Mouse (Mus musculus) MEL (cell line): ENCODE measurements at regions not wholly inside any gene's neighbourhood (a gene's known extent, or its start where the extent isn't known, plus 50 kb on each side); places are given as distances from the start of the nearest gene placed in this dataset.

Source experiments
- DNase-seq: peaks from one replicate; pipeline ENCODE4 v3.0.0; 2011; ENCODE audit warnings: low read depth, low spot score
- H3K27ac ChIP-seq: 2 replicates; pipeline ENCODE4 v1.5.1; 2012; ENCODE audit warnings: low read depth, mild to moderate bottlenecking, control low read depth, low read length, moderate library complexity; ENCODE audit not compliant: control insufficient read depth
- H3K27me3 ChIP-seq, 2 experiments: fragments of 150-350 bp in 1 of 2; sonication (generic) in 1 of 2; 2 replicates each; pipeline ENCODE4 v1.6.1; 2012; ENCODE audit warnings: low read length in 2 of 2, mild to moderate bottlenecking in 2 of 2, improper control_type of control experiment in 1 of 2, moderate library complexity in 1 of 2; ENCODE audit not compliant: insufficient read depth in 2 of 2, control insufficient read depth in 1 of 2
- H3K36me3 ChIP-seq, 2 experiments: 2 replicates each; pipeline ENCODE4 v1.6.1; 2012 to 2014; ENCODE audit warnings: low read length in 2 of 2, improper control_type of control experiment in 1 of 2, inconsistent platforms in 1 of 2, mild to moderate bottlenecking in 1 of 2; ENCODE audit not compliant: insufficient read depth in 2 of 2, control insufficient read depth in 1 of 2
- H3K4me1 ChIP-seq, 2 experiments: fragments of 150-350 bp in 1 of 2; sonication (generic) in 1 of 2; 2 replicates each; pipeline ENCODE4 v1.6.1; 2012; ENCODE audit warnings: low read length in 2 of 2, improper control_type of control experiment in 1 of 2, mild to moderate bottlenecking in 1 of 2; ENCODE audit not compliant: insufficient read depth in 2 of 2, control insufficient read depth in 1 of 2
- H3K4me3 ChIP-seq, 2 experiments: fragments of 150-350 bp in 1 of 2; sonication (generic) in 1 of 2; 2 replicates each; pipeline ENCODE4 v1.5.1; 2012; ENCODE audit warnings: low read depth in 2 of 2, low read length in 2 of 2, mild to moderate bottlenecking in 2 of 2, moderate library complexity in 2 of 2, control low read depth in 1 of 2, improper control_type of control experiment in 1 of 2; ENCODE audit not compliant: control insufficient read depth in 1 of 2, insufficient read depth in 1 of 2
- H3K79me2 ChIP-seq: 2 replicates; pipeline ENCODE4 v1.6.1; 2012; ENCODE audit warnings: mild to moderate bottlenecking, low read length, moderate library complexity; ENCODE audit not compliant: control insufficient read depth, poor library complexity, insufficient read depth
- H3K9ac ChIP-seq: 2 replicates; pipeline ENCODE4 v1.6.1; 2012; ENCODE audit warnings: low read depth, mild to moderate bottlenecking, control low read depth, low read length, moderate library complexity; ENCODE audit not compliant: control insufficient read depth, poor library complexity, severe bottlenecking
- H3K9me3 ChIP-seq: fragments of 150-350 bp; sonication (generic); replicated peaks from 2 replicates; pipeline ENCODE4 v1.6.1; 2012; ENCODE audit warnings: mild to moderate bottlenecking, low read length, improper control_type of control experiment, moderate library complexity; ENCODE audit not compliant: insufficient read depth
- BHLHE40 ChIP-seq: IDR thresholded peaks from 2 replicates; pipeline ENCODE4 v1.6.1; 2012; ENCODE audit warnings: low read depth, mild to moderate bottlenecking, inconsistent platforms, low read length, improper control_type of control experiment, borderline replicate concordance
- CHD1 ChIP-seq: IDR thresholded peaks from 2 replicates; pipeline ENCODE4 v1.6.1; 2012; ENCODE audit warnings: low read depth, mild to moderate bottlenecking, inconsistent platforms, low read length, improper control_type of control experiment
- CHD2 ChIP-seq: IDR thresholded peaks from 2 replicates; pipeline ENCODE4 v1.6.1; 2011; ENCODE audit warnings: low read length, improper control_type of control experiment
- EP300 ChIP-seq, 2 experiments: IDR thresholded peaks; 2 replicates each; pipeline ENCODE4 v1.6.1; 2011; ENCODE audit warnings: improper control_type of control experiment in 2 of 2, low read length in 2 of 2, low read depth in 1 of 2, mild to moderate bottlenecking in 1 of 2
- ETS1 ChIP-seq: IDR thresholded peaks from 2 replicates; pipeline ENCODE4 v1.6.1; 2012; ENCODE audit warnings: low read depth, mild to moderate bottlenecking, inconsistent platforms, low read length, improper control_type of control experiment, moderate library complexity
- GABPA ChIP-seq: IDR thresholded peaks from 2 replicates; pipeline ENCODE4 v1.6.1; 2012; ENCODE audit warnings: low read depth, mild to moderate bottlenecking, inconsistent platforms, low read length, improper control_type of control experiment, moderate library complexity
- MAX ChIP-seq: IDR thresholded peaks from 2 replicates; pipeline ENCODE4 v1.6.1; 2011; ENCODE audit warnings: low read length, improper control_type of control experiment
- MAZ ChIP-seq: IDR thresholded peaks from 2 replicates; pipeline ENCODE4 v1.6.1; 2012; ENCODE audit warnings: low read depth, mild to moderate bottlenecking, inconsistent platforms, low read length, improper control_type of control experiment
- MEF2A ChIP-seq: IDR thresholded peaks from 2 replicates; pipeline ENCODE4 v1.6.1; 2014; ENCODE audit warnings: low read depth, mild to moderate bottlenecking, inconsistent platforms, low read length, improper control_type of control experiment; ENCODE audit not compliant: poor library complexity, insufficient replicate concordance, severe bottlenecking; ENCODE audit errors: extremely low read depth
- MYC ChIP-seq: IDR thresholded peaks from 2 replicates; pipeline ENCODE4 v1.6.1; 2011; ENCODE audit warnings: low read depth, mild to moderate bottlenecking, low read length, improper control_type of control experiment, moderate library complexity
- NELFE ChIP-seq: IDR thresholded peaks from 2 replicates; pipeline ENCODE4 v1.6.1; 2011; ENCODE audit warnings: low read depth, low read length, improper control_type of control experiment
- NRF1 ChIP-seq: IDR thresholded peaks from 2 replicates; pipeline ENCODE4 v1.6.1; 2014; ENCODE audit warnings: low read depth, mild to moderate bottlenecking, inconsistent platforms, low read length, improper control_type of control experiment, moderate library complexity; ENCODE audit not compliant: poor library complexity, insufficient read depth, severe bottlenecking
- POLR2AphosphoS2 ChIP-seq: IDR thresholded peaks from 2 replicates; pipeline ENCODE4 v1.6.1; 2011; ENCODE audit warnings: low read length, improper control_type of control experiment
- RCOR1 ChIP-seq: IDR thresholded peaks from 2 replicates; pipeline ENCODE4 v1.6.1; 2012; ENCODE audit warnings: low read depth, mild to moderate bottlenecking, inconsistent platforms, low read length, improper control_type of control experiment
- SMC3 ChIP-seq: IDR thresholded peaks from 2 replicates; pipeline ENCODE4 v1.6.1; 2011; ENCODE audit warnings: low read depth, low read length, improper control_type of control experiment
- TAL1 ChIP-seq: IDR thresholded peaks from 2 replicates; pipeline ENCODE4 v1.6.1; 2012; ENCODE audit warnings: mild to moderate bottlenecking, inconsistent platforms, low read length, moderate library complexity, mixed read lengths
- TBP ChIP-seq: IDR thresholded peaks from 2 replicates; pipeline ENCODE4 v1.8.0; 2011; ENCODE audit warnings: low read depth, low read length, improper control_type of control experiment
- ZKSCAN1 ChIP-seq: IDR thresholded peaks from 2 replicates; pipeline ENCODE4 v1.6.1; 2012; ENCODE audit warnings: low read depth, mild to moderate bottlenecking, inconsistent platforms, low read length, improper control_type of control experiment, moderate library complexity
- ZNF384 ChIP-seq: IDR thresholded peaks from 2 replicates; pipeline ENCODE4 v1.6.1; 2012; ENCODE audit warnings: low read depth, mild to moderate bottlenecking, inconsistent platforms, low read length, improper control_type of control experiment

GRCm38 (mm10) chr4:97465932-97466666 is 283.1 kb upstream of the Gm10192 start:
- H3K4me3 ChIP-seq, result no peak overlapping the region
- no peak overlapping the region for H3K9ac ChIP-seq
- H3K9me3 ChIP-seq, result no peaks in the 10 kb centered on the region
- H3K4me1 ChIP-seq, result no peaks in the 10 kb centered on the region
- H3K27me3 ChIP-seq, result no peaks in the 10 kb centered on the region
- DNase-seq, result no peak
- H3K36me3 ChIP-seq, result no peaks in the 10 kb centered on the region
- H3K79me2 ChIP-seq, result no peaks in the 10 kb centered on the region
- no peak for TF ChIP-seq MAX
- TF ChIP-seq SMC3, result no peak
- no peak for TF ChIP-seq ZKSCAN1
- TF ChIP-seq ETS1, result no peak
- no peak for TF ChIP-seq CHD2
- TF ChIP-seq MAZ, result no peak
- TF ChIP-seq CHD1, result no peak
- no peak for TF ChIP-seq NELFE
- no peak for TF ChIP-seq BHLHE40
- TF ChIP-seq TAL1, result no peak
- no peak for TF ChIP-seq MYC
- no peak for TF ChIP-seq TBP
- TF ChIP-seq RCOR1, result no peak
- no peak for TF ChIP-seq ZNF384
- no peak for TF ChIP-seq POLR2AphosphoS2
- TF ChIP-seq MEF2A, result no peak
- TF ChIP-seq EP300 (IDR thresholded peaks at IDR 0.05; ENCODE audit: low read depth in 1 of 2, low read length in 2 of 2), result no peak
- H3K27ac ChIP-seq, result no peak overlapping the region

GRCm38 (mm10) chr4:97465517-97465916 is 282.6 kb upstream of the Gm10192 start:
- no peak for TF ChIP-seq RCOR1
- no peak for TF ChIP-seq CHD1
- no peak for TF ChIP-seq GABPA
- TF ChIP-seq TBP, result no peak
- TF ChIP-seq NRF1, result no peak

More at GRCm38 (mm10) chr4:97465517-97465916, 282.6 kb upstream of the Gm10192 start:
- no peaks in the 10 kb centered on the region for H3K27me3 ChIP-seq
- no peak overlapping the region for H3K4me3 ChIP-seq
- no peak for DNase-seq
- H3K9ac ChIP-seq, result no peak overlapping the region
- H3K9me3 ChIP-seq, result no peaks in the 10 kb centered on the region
- H3K36me3 ChIP-seq, result no peaks in the 10 kb centered on the region
- H3K79me2 ChIP-seq, result no peaks in the 10 kb centered on the region
- no peak overlapping the region for H3K27ac ChIP-seq
- H3K4me1 ChIP-seq, result no peaks in the 10 kb centered on the region
